Comparison of ENCODE assay signal across 15 mouse cellular contexts in the genomic region with DNA sequence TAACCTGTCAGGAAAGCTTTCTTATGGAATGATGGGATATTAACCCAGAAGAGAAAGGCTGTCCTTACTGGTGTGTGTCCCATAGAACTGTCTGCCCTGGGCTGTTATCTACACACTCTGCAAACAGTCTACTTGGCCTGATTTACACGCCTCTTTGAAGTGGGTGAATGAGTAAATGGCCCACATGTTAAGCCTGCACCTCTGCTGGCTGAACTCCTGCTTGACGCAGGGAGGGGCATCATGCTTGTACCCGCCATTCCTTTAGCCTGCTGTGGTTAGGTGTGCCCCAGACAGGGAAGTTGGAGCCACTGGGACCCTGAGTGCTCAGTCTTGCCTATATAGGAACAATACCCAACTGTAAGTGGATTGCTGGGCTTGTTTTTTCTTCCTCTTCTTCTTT.
DNase-seq lines count a peak whose midpoint lies in the region; ATAC-seq and TF ChIP-seq lines count a peak whose summit lies in the region.
"Had no signal": no experiment of that assay in that cellular context is flagged by ENCODE, and none has a peak within 500 bp of the region (broad histone marks: within the 10 kb centered on the region; RNA-seq: fewer than 3 reads in every experiment).

No protein-coding gene starts in this region.

- peaks cover 14% of the 10 kb centered on the region for H3K4me1 ChIP-seq in heart, embryonic 11.5 days (ENCODE audit: control insufficient read depth, insufficient read depth, low read length)
- H3K4me1 ChIP-seq in liver, embryonic 13.5 days (replicated peaks), result no peaks in the 10 kb centered on the region
- peaks cover 20% of the 10 kb centered on the region for H3K4me1 ChIP-seq in embryonic fibroblast, embryonic 13.5 days (ENCODE audit: control insufficient read depth, insufficient read depth, low read length)
- H3K4me1 ChIP-seq in limb, embryonic 14.5 days (ENCODE audit: control insufficient read depth, insufficient read depth, low read length), result peaks cover 21% of the 10 kb centered on the region
- no peaks in the 10 kb centered on the region for H3K4me1 ChIP-seq in forebrain, embryonic 11.5 days (replicated peaks; ENCODE audit: control insufficient read depth, insufficient read depth, low read length)

- no peak; the same call in 1 of the 2 replicates for TF ChIP-seq POLR2A in embryonic fibroblast, embryonic 13.5 days (IDR thresholded peaks at IDR 0.05; ENCODE audit: low read depth, low read length)
- no peak for TF ChIP-seq POLR2A in limb, embryonic 14.5 days (IDR thresholded peaks at IDR 0.05; ENCODE audit: borderline replicate concordance, extremely low read depth, insufficient read depth, insufficient read length)

- peak overlapping the region; percentile 32; the same call in 1 of the 2 replicates for H3K4me2 ChIP-seq in heart, embryonic 11.5 days
- H3K4me2 ChIP-seq in liver, embryonic 13.5 days, result 0 out of 2 replicates have a peak overlapping the region, but pooled peaks have one; percentile 13
- no peak overlapping the region for H3K4me2 ChIP-seq in limb, embryonic 14.5 days (replicated peaks; ENCODE audit: low read depth, low read length, severe bottlenecking)
- H3K4me2 ChIP-seq in forebrain, embryonic 11.5 days (ENCODE audit: low read depth, low read length, severe bottlenecking), result no peak overlapping the region
- H3K4me2 ChIP-seq: hindbrain, embryonic 13.5 days had no signal

- H3K9me3 ChIP-seq in heart, embryonic 11.5 days (replicated peaks; ENCODE audit: control insufficient read depth, low read length), result no peaks in the 10 kb centered on the region
- H3K9me3 ChIP-seq in liver, embryonic 13.5 days (replicated peaks), result no peaks in the 10 kb centered on the region
- no peaks in the 10 kb centered on the region for H3K9me3 ChIP-seq in limb, embryonic 14.5 days (ENCODE audit: control insufficient read depth, low read length)
- H3K9me3 ChIP-seq in forebrain, embryonic 11.5 days (ENCODE audit: control insufficient read depth, low read length), result no peaks in the 10 kb centered on the region
- H3K9me3 ChIP-seq: hindbrain, embryonic 13.5 days had no signal

- no peak for DNase-seq in heart, postnatal 36 days
- DNase-seq in liver, embryonic 13.5 days, result no peak
- no peak for DNase-seq in liver
- no peak for DNase-seq in limb, embryonic 14.5 days (ENCODE audit: low spot score)
- no peak for DNase-seq in forebrain, embryonic 11.5 days (ENCODE audit: low spot score)
- no peak for DNase-seq in Muller cell, postnatal 12 days (ENCODE audit: inconsistent ontology term)
- DNase-seq: B cell, adult 2 months; cerebellum, postnatal 10 days; gastrocnemius, postnatal 36 days; midbrain, embryonic 14.5 days; right cerebral cortex, postnatal 25 days; thymus, adult 2 months had no signal

- no peak overlapping the region for H3K9ac ChIP-seq in heart, embryonic 11.5 days (ENCODE audit: low read depth, low read length)
- H3K9ac ChIP-seq in liver, embryonic 13.5 days, result no peak overlapping the region
- no peak overlapping the region for H3K9ac ChIP-seq in limb, embryonic 14.5 days (ENCODE audit: low read depth, low read length, severe bottlenecking)
- H3K9ac ChIP-seq in forebrain, embryonic 11.5 days (ENCODE audit: low read length), result no peak overlapping the region
- H3K9ac ChIP-seq: hindbrain, embryonic 13.5 days had no signal

- H3K36me3 ChIP-seq in heart, embryonic 11.5 days (ENCODE audit: control insufficient read depth, insufficient read depth, low read length), result no peaks in the 10 kb centered on the region
- no peaks in the 10 kb centered on the region for H3K36me3 ChIP-seq in liver, embryonic 13.5 days
- H3K36me3 ChIP-seq in limb, embryonic 14.5 days (ENCODE audit: control insufficient read depth, insufficient read depth, low read length), result 0 out of 2 replicates have a peak, but pooled peaks cover 7% of the 10 kb centered on the region
- no peaks in the 10 kb centered on the region for H3K36me3 ChIP-seq in forebrain, embryonic 11.5 days (ENCODE audit: control insufficient read depth, insufficient read depth, low read length)

- H3K27me3 ChIP-seq in heart, embryonic 11.5 days (ENCODE audit: control insufficient read depth, insufficient read depth, low read length), result no peaks in the 10 kb centered on the region
- no peaks in the 10 kb centered on the region for H3K27me3 ChIP-seq in liver, embryonic 13.5 days
- H3K27me3 ChIP-seq in limb, embryonic 14.5 days (ENCODE audit: control insufficient read depth, insufficient read depth, low read length), result no peaks in the 10 kb centered on the region
- H3K27me3 ChIP-seq in forebrain, embryonic 11.5 days (ENCODE audit: control insufficient read depth, insufficient read depth, low read length), result no peaks in the 10 kb centered on the region
- H3K27me3 ChIP-seq: hindbrain, embryonic 13.5 days had no signal

- H3K4me3 ChIP-seq in heart, embryonic 11.5 days (ENCODE audit: low read depth, low read length), result no peak overlapping the region
- no peak overlapping the region for H3K4me3 ChIP-seq in liver, embryonic 13.5 days (replicated peaks)
- H3K4me3 ChIP-seq in embryonic fibroblast, embryonic 13.5 days (ENCODE audit: insufficient read depth, low read length), result no peak overlapping the region
- no peak overlapping the region for H3K4me3 ChIP-seq in limb, embryonic 14.5 days (replicated peaks; ENCODE audit: low read length)
- H3K4me3 ChIP-seq in forebrain, embryonic 11.5 days (ENCODE audit: low read depth, low read length), result no peak overlapping the region
- H3K4me3 ChIP-seq: hindbrain, embryonic 13.5 days had no signal

- no peak for TF ChIP-seq CTCF in embryonic fibroblast, embryonic 13.5 days (IDR thresholded peaks at IDR 0.05; ENCODE audit: borderline replicate concordance, insufficient read depth, low read length)

- 43% methylated on average over 3 of the region's 3 CpGs for WGBS in heart, embryonic 11.5 days (ENCODE audit: insufficient replicate concordance)
- 36% methylated on average over 3 of the region's 3 CpGs for WGBS in liver, embryonic 13.5 days (ENCODE audit: insufficient replicate concordance)
- 57% methylated on average over 3 of the region's 3 CpGs for WGBS in limb, embryonic 14.5 days
- WGBS in forebrain, embryonic 11.5 days, result 89% methylated on average over 3 of the region's 3 CpGs

- intact Hi-C loops in heart, postnatal 36 days (cut with DNase I), result no loop called here

- ATAC-seq in heart, embryonic 11.5 days (replicated peaks; ENCODE audit: insufficient number of reproducible peaks, low FRiP score, low TSS enrichment), result 0 out of 2 replicates have a peak, but pooled peaks have one; percentile 55
- ATAC-seq in liver, embryonic 13.5 days (ENCODE audit: low read depth), result no peak
- ATAC-seq in limb, embryonic 14.5 days (ENCODE audit: low FRiP score, low read depth), result no peak
- ATAC-seq in forebrain, embryonic 11.5 days (replicated peaks; ENCODE audit: low FRiP score), result no peak

- H3K27ac ChIP-seq in heart, embryonic 11.5 days (ENCODE audit: low read depth, low read length), result 0 out of 2 replicates have a peak overlapping the region, but pooled peaks have one; percentile 29
- no peak overlapping the region for H3K27ac ChIP-seq in liver, embryonic 13.5 days
- H3K27ac ChIP-seq in embryonic fibroblast, embryonic 13.5 days (ENCODE audit: insufficient read depth, low read length), result peak overlapping the region; percentile 82
- 0 out of 2 replicates have a peak overlapping the region, but pooled peaks have one; percentile 35 for H3K27ac ChIP-seq in limb, embryonic 14.5 days (replicated peaks; ENCODE audit: low read depth, low read length)
- no peak overlapping the region for H3K27ac ChIP-seq in forebrain, embryonic 11.5 days (ENCODE audit: low read depth, low read length)
- H3K27ac ChIP-seq: hindbrain, embryonic 13.5 days had no signal

Comparison
In these comparisons a context has a peak if more than half of its experiments do, and no peak if none do; other contexts are left out.
1. H3K27ac ChIP-seq: peak in heart, embryonic 11.5 days (single experiment), embryonic fibroblast, embryonic 13.5 days (single experiment) and limb, embryonic 14.5 days (single experiment); none in liver, embryonic 13.5 days (single experiment) and forebrain, embryonic 11.5 days (single experiment).
2. H3K4me2 ChIP-seq: peak in heart, embryonic 11.5 days (single experiment) and liver, embryonic 13.5 days (single experiment); none in limb, embryonic 14.5 days (single experiment) and forebrain, embryonic 11.5 days (single experiment).